Mouse (Mus musculus): ENCODE results near the gene Nedd9.

DNA sequence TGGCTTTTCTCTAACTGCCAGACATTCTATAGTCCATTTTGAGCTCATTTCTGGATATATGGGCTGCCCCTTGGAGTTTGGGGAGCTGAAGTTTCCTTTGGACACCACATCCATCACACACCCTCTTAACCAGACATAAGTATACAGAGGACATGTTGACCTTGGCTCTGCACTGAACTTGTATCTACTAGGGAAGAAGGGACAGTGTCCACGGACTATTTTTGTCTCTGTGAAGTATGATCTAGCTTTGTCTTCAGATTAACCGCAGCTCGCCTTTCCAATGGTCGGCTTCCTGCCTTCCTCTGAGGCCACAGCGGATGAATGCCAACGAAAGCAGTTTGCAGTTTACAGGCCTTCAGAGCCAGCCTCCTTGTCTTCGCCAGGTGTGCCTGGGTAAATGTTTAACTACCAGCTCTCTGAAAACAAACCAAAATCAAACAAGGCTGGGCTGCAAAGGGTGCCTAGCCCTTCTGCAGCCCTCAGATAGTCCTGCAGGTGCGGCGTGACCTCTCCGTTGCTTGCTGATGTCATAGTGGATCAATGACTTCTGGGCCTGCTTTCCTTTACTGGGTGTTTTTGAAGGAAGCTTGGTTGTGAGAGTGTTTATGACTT is 63.6 kb downstream of the Nedd9 start:
- TF ChIP-seq CTCF (IDR thresholded peaks at IDR 0.05; ENCODE audit: low read depth, low read length) = 0 out of 2 replicates have a peak, but pooled peaks have one; percentile 21
- TF ChIP-seq POLR2A (IDR thresholded peaks at IDR 0.05; ENCODE audit: extremely low read depth, insufficient read depth, low read length) = no peak
